Mouse (Mus musculus): ENCODE results near the gene Vmn1r116.
"Not testable (repeated sequence)": the region's sequence is repeated elsewhere in the genome, so short reads cannot be mapped to it uniquely, and the experiment has no call there.

DNA sequence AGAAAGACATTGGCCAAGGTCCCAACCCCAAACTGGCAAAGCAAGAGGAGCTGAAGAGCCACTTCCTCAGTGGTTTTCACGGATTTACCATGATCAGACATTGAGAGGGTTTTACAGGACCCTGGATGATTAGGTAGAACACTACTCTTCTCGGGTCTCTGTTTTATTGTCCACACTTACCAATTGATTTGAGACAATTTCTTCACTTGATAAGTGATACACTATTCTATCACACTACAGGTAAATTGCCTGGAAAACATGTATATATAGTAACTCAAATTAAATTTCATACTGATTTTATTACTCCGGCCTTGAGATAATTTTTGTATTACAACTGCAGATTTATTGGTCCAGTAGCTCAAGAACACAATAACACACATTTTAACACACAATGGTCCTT is 27.2 kb upstream of the Vmn1r116 start, which contains the start of gene Vmn1r115:
- not testable (repeated sequence) for TF ChIP-seq MAX (IDR thresholded peaks at IDR 0.05); CTCF (IDR thresholded peaks at IDR 0.05; ENCODE audit: control insufficient read depth, insufficient read depth, insufficient read length); MYOG (IDR thresholded peaks at IDR 0.05; ENCODE audit: control insufficient read depth, extremely low read depth, insufficient read length); USF1 (IDR thresholded peaks at IDR 0.05; ENCODE audit: low read depth); FOSL1 (IDR thresholded peaks at IDR 0.05; ENCODE audit: insufficient read depth, low read length, poor library complexity, severe bottlenecking); MYOD1 (IDR thresholded peaks at IDR 0.05; ENCODE audit: control insufficient read depth, insufficient read length, low read depth)
